Mouse (Mus musculus): ENCODE measurements around the gene Bcl7c. TPM values are rescaled to one million over a fixed set of nuclear protein-coding genes. Genes with fewer than 3 reads are reported as not detected.
A peak's percentile ranks its signal among the peaks of the same experiment; 100 is the strongest.
"Not testable (repeated sequence)": the region's sequence is repeated elsewhere in the genome, so short reads cannot be mapped to it uniquely, and the experiment has no call there.

Gene Bcl7c
- polyA plus RNA-seq, 1 experiment from 2014 or later: 26.6 TPM

DNA sequence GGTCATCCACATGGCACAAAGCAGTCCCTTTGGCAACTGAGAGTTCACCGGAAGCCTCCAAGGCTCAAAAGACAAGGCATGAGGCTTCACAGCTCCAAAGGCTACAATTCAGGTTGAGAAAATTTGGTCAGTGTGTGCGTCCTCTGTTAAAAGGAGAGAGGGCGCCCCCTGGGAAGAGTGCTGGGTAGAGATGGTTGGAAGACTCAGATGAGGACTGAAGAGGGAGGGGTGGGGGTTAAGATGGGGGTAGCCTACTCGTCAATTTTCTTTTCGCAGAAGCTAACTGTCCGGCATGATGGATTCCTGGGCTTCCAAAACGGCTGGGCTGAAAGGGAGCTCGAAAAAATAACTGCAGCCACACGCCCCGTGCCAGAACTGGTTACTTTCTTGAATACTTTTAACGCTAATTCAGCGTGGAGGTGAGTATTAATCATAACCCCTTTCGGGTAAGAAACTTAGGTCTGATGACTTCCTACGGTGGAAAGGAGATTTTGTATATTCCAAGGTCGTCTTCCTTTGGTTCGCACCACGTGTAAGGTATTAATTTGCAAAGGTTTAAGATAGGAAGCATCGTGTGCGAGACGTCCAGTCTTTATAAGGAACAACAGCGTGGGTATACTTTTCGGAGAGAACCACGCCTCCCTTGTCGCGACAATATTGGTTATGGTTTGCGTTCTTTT lies 35.8 kb upstream of the Bcl7c start, which contains the start of gene Fbxl19:
Fbxl19 (plus strand) TSS at position 178 of the 680 bp plus-strand sequence.
- H3K4me2 ChIP-seq (replicated peaks; ENCODE audit: low read depth): peak within 1 kb of the TSS; percentile 99
- WGBS: under 1% methylated on average over 26 of the region's 26 CpGs
- TF ChIP-seq CTCF (IDR thresholded peaks at IDR 0.05; ENCODE audit: low read depth): peak; percentile 81

GRCm38 (mm10) chr7:127732066-127732465 lies 23.3 kb upstream of the Bcl7c start, which contains the start of gene Ctf2:
Gene Ctf2, minus strand, starts transcription at chr7:127732166.
- not testable (repeated sequence) for H3K36me3 ChIP-seq (ENCODE audit: control insufficient read depth, insufficient read depth); H3K9ac ChIP-seq (ENCODE audit: low read depth, low read length); H3K4me1 ChIP-seq (replicated peaks; ENCODE audit: control insufficient read depth, insufficient read depth, low read length); ATAC-seq; H3K27ac ChIP-seq (ENCODE audit: low read depth, low read length); H3K9me3 ChIP-seq (ENCODE audit: control insufficient read depth); H3K27me3 ChIP-seq (replicated peaks; ENCODE audit: control insufficient read depth, insufficient read depth, low read length); H3K4me3 ChIP-seq (ENCODE audit: low read depth, low read length); H3K4me2 ChIP-seq (replicated peaks; ENCODE audit: low read depth)
- no CpG with 5 or more reads among the region's 5 CpGs for WGBS

More for the DNA sequence above, 35.8 kb upstream of the Bcl7c start, which contains the start of gene Fbxl19:
- H3K27me3 ChIP-seq (replicated peaks; ENCODE audit: control insufficient read depth, insufficient read depth, low read length): no peaks in the 10 kb centered on the region
- peak within 1 kb of the TSS; percentile 67 for H3K4me3 ChIP-seq (ENCODE audit: low read depth, low read length)
- H3K27ac ChIP-seq (ENCODE audit: low read depth, low read length): peak within 1 kb of the TSS; percentile 62
- H3K9ac ChIP-seq (ENCODE audit: low read depth, low read length): peak within 1 kb of the TSS; percentile 32; the same call in 1 of the 2 replicates
- 0 out of 2 replicates have a peak, but pooled peaks cover 2% of the 10 kb centered on the region for H3K4me1 ChIP-seq (replicated peaks; ENCODE audit: control insufficient read depth, insufficient read depth, low read length)
- no peak for ATAC-seq
- H3K36me3 ChIP-seq (ENCODE audit: control insufficient read depth, insufficient read depth): peaks cover 15% of the 10 kb centered on the region; the same call in 1 of the 2 replicates
- H3K9me3 ChIP-seq (ENCODE audit: control insufficient read depth): no peaks in the 10 kb centered on the region

DNA sequence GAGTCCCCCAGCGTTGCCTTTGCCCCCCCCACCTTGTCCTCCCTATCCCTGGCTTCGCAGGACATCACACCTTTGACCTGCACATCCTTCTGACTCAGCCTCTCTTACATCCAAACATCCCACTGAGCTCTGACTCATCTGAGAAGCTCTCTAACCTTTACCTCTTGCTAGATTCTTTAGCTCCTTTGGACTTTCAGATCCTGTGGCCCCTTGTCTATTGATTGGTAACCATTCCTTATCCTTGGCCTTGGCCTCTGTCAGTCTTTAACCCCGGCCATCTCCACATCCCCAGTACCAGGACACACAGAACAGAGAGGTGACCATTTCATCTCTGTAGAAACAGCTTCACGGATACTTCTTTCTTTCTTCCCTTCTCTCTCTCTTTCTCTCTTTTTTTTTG lies 21.4 kb upstream of the Bcl7c start:
- WGBS: 59% methylated on average over 4 of the region's 4 CpGs
- Histone ChIP-seq H3K4me3 (ENCODE audit: low read depth, low read length) (no peak overlapping the region), H3K4me2 (replicated peaks; ENCODE audit: low read depth) (no peak overlapping the region), H3K4me1 (replicated peaks; ENCODE audit: control insufficient read depth, insufficient read depth, low read length) (no peaks in the 10 kb centered on the region), H3K27me3 (replicated peaks; ENCODE audit: control insufficient read depth, insufficient read depth, low read length) (no peaks in the 10 kb centered on the region), H3K9ac (ENCODE audit: low read depth, low read length) (no peak overlapping the region), H3K9me3 (ENCODE audit: control insufficient read depth) (no peaks in the 10 kb centered on the region), H3K36me3 (ENCODE audit: control insufficient read depth, insufficient read depth) (no peaks in the 10 kb centered on the region), H3K27ac (ENCODE audit: low read depth, low read length) (no peak overlapping the region)
- no peak for TF ChIP-seq CTCF (IDR thresholded peaks at IDR 0.05; ENCODE audit: low read depth)
- peak; percentile 75 for ATAC-seq

- Histone ChIP-seq H3K9ac (ENCODE audit: low read depth, low read length) (no peak overlapping the region), H3K36me3 (ENCODE audit: control insufficient read depth, insufficient read depth) (no peaks in the 10 kb centered on the region), H3K27ac (ENCODE audit: low read depth, low read length) (no peak overlapping the region), H3K4me1 (replicated peaks; ENCODE audit: control insufficient read depth, insufficient read depth, low read length) (no peaks in the 10 kb centered on the region), H3K9me3 (ENCODE audit: control insufficient read depth) (no peaks in the 10 kb centered on the region), H3K4me3 (ENCODE audit: low read depth, low read length) (no peak overlapping the region), H3K27me3 (replicated peaks; ENCODE audit: control insufficient read depth, insufficient read depth, low read length) (no peaks in the 10 kb centered on the region), H3K4me2 (replicated peaks; ENCODE audit: low read depth) (no peak overlapping the region)
- ATAC-seq: no peak
- WGBS: 86% methylated on average over 7 of the region's 7 CpGs
- TF ChIP-seq CTCF (IDR thresholded peaks at IDR 0.05; ENCODE audit: low read depth): peak; percentile 38
These were observed 19.2 kb upstream of the Bcl7c start for GRCm38 (mm10) chr7:127727898-127728297.

DNA sequence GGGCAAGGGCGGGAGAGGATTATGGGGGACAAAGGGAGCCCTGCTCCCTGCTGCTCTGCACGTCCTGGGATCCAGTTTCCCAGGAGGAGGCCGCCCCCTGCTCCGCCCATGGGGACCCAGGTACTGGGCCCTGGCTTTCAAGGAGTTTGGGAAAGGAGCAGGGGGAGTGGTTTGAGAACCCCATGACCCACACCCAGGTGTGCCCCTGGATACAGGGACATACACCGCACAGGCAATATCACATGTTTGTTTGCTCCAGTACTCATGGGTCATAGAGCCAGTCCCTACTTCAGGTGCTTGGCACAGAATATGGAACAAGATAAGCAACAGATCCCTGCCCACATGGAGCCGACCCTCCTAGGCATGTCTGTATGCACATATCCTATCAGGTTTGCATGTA lies 17.2 kb upstream of the Bcl7c start:
- WGBS: 57% methylated on average over 6 of the region's 6 CpGs
- no peak for TF ChIP-seq CTCF (IDR thresholded peaks at IDR 0.05; ENCODE audit: low read depth)
- no peak overlapping the region for H3K4me2 ChIP-seq (replicated peaks; ENCODE audit: low read depth)
- H3K4me3 ChIP-seq (ENCODE audit: low read depth, low read length): no peak overlapping the region
- no peak for ATAC-seq
- no peak overlapping the region for H3K27ac ChIP-seq (ENCODE audit: low read depth, low read length)
- H3K9ac ChIP-seq (ENCODE audit: low read depth, low read length): no peak overlapping the region
- H3K4me1 ChIP-seq (replicated peaks; ENCODE audit: control insufficient read depth, insufficient read depth, low read length): no peaks in the 10 kb centered on the region
- no peaks in the 10 kb centered on the region for H3K9me3 ChIP-seq (ENCODE audit: control insufficient read depth)
- no peaks in the 10 kb centered on the region for H3K36me3 ChIP-seq (ENCODE audit: control insufficient read depth, insufficient read depth)
- no peaks in the 10 kb centered on the region for H3K27me3 ChIP-seq (replicated peaks; ENCODE audit: control insufficient read depth, insufficient read depth, low read length)

DNA sequence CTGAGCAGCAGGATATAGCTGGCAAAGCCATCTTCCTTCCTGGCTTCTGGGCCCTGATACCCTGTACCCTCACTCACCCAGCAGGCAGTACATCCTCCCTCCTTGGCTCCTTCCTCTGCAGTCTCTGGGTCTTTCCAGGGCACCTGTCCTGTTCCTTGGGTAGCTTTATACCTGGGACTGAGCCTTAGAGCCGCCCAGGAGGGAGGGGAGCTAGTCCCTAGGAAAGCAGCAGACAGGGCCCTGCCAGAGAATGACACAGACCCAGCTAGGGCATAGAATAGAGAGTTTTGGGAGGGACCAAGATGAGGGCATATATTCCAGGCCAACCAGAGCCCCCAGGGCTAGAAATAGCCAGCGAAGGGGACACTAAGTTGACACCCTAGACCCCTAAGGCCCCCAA lies 16.8 kb upstream of the Bcl7c start:
- Histone ChIP-seq H3K27ac (ENCODE audit: low read depth, low read length) (no peak overlapping the region), H3K36me3 (ENCODE audit: control insufficient read depth, insufficient read depth) (no peaks in the 10 kb centered on the region), H3K4me2 (replicated peaks; ENCODE audit: low read depth) (no peak overlapping the region), H3K9me3 (ENCODE audit: control insufficient read depth) (no peaks in the 10 kb centered on the region), H3K9ac (ENCODE audit: low read depth, low read length) (no peak overlapping the region), H3K4me3 (ENCODE audit: low read depth, low read length) (no peak overlapping the region), H3K4me1 (replicated peaks; ENCODE audit: control insufficient read depth, insufficient read depth, low read length) (no peaks in the 10 kb centered on the region), H3K27me3 (replicated peaks; ENCODE audit: control insufficient read depth, insufficient read depth, low read length) (no peaks in the 10 kb centered on the region)
- ATAC-seq: no peak
- no peak for TF ChIP-seq CTCF (IDR thresholded peaks at IDR 0.05; ENCODE audit: low read depth)
- 66% methylated on average over 2 of the region's 2 CpGs for WGBS

Measured in intestine, postnatal 0 days (tissue).